Mouse (Mus musculus) right cerebral cortex, postnatal 36 days (tissue): ENCODE measurements at regions not wholly inside any gene's neighbourhood (a gene's known extent, or its start where the extent isn't known, plus 50 kb on each side); places are given as distances from the start of the nearest gene placed in this dataset.

Source experiments
- DNase-seq, 2 experiments: peaks; one replicate each; pipeline ENCODE4 v3.0.0; 2022; ENCODE audit warnings: low spot score in 2 of 2, mixed read lengths in 1 of 2

- no peak for DNase-seq
These were observed 95.0 kb upstream of the Supt20 start for GRCm38 (mm10) chr3:54597326-54598274.

- no peak for DNase-seq
These were observed 94.3 kb upstream of the Supt20 start for GRCm38 (mm10) chr3:54598296-54598695.

GRCm38 (mm10) chr3:54604705-54605379 lies 87.8 kb upstream of the Supt20 start:
- DNase-seq = no peak

- DNase-seq = no peak
These were observed 81.1 kb upstream of the Supt20 start for GRCm38 (mm10) chr3:54611431-54611990.

GRCm38 (mm10) chr3:54613845-54614244 lies 78.8 kb upstream of the Supt20 start:
- DNase-seq = no peak

GRCm38 (mm10) chr3:54617298-54617697 lies 75.3 kb upstream of the Supt20 start:
- DNase-seq = no peak

GRCm38 (mm10) chr3:54618286-54618685 lies 74.3 kb upstream of the Supt20 start:
- DNase-seq = no peak

- no peak for DNase-seq
These were observed 62.4 kb upstream of the Supt20 start for GRCm38 (mm10) chr3:54630254-54630653.

GRCm38 (mm10) chr3:54632731-54633130 lies 59.9 kb upstream of the Supt20 start:
- no peak for DNase-seq

- no peak for DNase-seq
These were observed 59.2 kb upstream of the Supt20 start for GRCm38 (mm10) chr3:54633446-54633845.

- DNase-seq = no peak
These were observed 58.2 kb upstream of the Supt20 start for GRCm38 (mm10) chr3:54634456-54634855.
